Mouse (Mus musculus): ENCODE results near the gene Nlk.

- TF ChIP-seq EP300 (IDR thresholded peaks at IDR 0.05; ENCODE audit: low read depth) (no peak), CTCF (IDR thresholded peaks at IDR 0.05; ENCODE audit: low read depth) (no peak)
These were observed 152.0 kb downstream of the Nlk start for GRCm38 (mm10) chr11:78545181-78545580.

Measured in heart, postnatal 0 days (tissue).